Mouse (Mus musculus) ES-CJ7 (cell line): ENCODE data around the gene Tcap.
A peak's percentile ranks its signal among the peaks of the same experiment; 100 is the strongest.

Source experiments
- DNase-seq: peaks from one replicate; pipeline ENCODE4 v3.0.0; 2011; ENCODE audit warnings: low read depth, low spot score

Gene Tcap

DNA sequence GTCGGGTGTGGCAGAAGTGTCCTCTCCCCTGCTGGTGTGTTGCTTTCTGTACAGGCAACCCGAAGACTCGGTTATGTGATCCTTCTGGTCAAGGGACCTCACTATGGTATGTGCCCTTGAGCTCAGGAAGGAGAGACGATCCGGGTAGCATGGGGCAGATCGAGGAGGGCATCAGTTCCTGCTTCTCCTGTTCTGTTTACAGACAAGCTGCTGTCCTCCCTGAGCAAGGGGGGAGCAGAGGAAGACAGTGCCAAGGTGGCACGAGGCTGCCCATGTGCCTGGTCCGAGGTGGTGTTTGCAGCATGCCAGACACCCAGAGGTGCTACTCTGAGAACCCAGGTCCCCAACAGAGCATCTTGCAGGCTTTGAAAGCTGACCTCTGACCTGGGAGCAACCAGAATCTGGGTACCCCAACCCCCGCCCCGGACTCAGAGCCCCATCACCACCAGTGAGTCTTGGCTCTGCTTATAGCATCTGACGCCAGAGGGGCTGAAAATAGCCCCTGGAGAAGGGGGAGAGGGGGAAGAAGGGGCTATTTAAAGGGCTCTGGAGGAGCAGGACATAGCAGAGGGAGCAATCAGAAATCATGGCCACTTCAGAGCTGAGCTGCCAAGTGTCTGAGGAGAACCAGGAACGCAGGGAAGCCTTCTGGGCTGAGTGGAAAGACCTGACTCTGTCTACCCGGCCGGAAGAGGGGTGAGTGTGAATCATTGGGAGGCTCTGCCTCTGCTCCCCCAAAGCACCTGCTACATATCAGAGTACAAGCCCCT is at the start of gene Tcap:
Gene Tcap, plus strand, starts transcription at position 551 of the 770 bp plus-strand sequence.
- no peak for DNase-seq

GRCm38 (mm10) chr11:98333981-98334741 is 49.5 kb upstream of the Tcap start:
- no peak for DNase-seq

GRCm38 (mm10) chr11:98335250-98335649 is 48.4 kb upstream of the Tcap start:
- no peak for DNase-seq

DNA sequence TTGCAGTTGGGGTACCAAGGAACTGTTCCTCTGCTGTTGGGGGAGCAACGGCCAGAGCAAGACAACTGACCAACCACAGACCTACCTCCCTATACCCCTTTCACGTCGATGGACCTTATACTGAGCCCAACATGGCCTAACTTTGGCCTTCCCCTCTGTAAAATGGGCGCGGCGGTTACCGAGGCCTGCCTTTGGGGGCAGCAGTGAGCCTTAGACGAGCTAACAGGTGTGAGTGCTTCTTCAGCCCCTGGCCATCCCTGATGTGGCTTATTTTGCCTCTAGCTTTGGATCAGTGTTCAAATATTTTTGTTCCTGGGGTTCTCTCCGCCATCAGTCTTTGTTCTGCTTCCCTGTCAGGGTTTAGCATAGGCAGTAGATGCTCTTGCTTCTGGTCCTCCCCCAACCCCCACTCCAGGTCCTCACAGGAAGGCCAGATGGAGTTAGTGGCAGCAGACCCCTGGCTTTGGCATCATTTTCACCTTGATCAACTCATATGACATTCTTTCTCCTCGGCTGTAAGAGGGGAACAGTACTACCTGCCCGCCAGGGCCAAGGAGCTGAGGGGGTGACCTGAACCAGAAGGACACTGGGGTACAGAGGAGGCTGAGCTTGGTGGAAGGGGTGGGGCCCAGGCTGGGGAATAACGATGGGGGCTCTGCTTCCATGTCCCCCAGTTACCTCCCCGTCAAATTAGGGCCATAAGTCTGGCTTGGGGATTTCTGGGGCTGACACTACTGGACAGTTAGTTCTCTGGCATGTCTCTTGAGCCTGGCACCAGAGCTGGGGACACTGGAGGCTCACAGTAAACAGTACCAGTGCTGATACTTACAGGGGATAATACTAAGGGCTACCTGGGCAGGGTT is 47.1 kb upstream of the Tcap start:
- peak; percentile 69 for DNase-seq

DNA sequence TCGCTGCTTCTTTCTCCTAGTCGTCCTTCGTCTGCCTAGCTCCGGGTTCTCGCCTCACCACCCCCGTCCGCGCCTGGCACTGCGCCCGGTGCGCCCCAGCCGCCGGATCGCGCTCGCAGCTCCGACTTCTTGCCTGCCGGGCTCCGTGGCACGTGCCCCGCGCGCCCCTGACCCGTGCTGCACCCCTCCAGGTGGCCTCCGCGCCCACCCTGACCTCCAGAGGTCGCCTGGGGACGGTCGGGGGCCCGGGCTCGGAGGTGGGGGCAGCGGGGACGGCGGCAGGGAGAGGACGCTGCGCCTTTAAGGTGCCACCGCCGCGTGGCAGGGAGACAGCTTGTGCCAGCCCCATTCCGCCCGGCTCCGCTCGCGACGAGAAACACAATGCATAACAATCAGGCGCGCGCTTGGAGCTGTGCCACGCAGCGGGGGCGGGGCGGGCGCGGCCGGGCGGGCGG is 45.1 kb upstream of the Tcap start:
- DNase-seq = no peak

GRCm38 (mm10) chr11:98339071-98339501 is 44.5 kb upstream of the Tcap start:
- no peak for DNase-seq

- DNase-seq = no peak
Observed at GRCm38 (mm10) chr11:98339679-98340287, 43.8 kb upstream of the Tcap start.

GRCm38 (mm10) chr11:98340597-98340996 is 43.0 kb upstream of the Tcap start:
- DNase-seq = no peak

GRCm38 (mm10) chr11:98341174-98341573 is 42.4 kb upstream of the Tcap start:
- no peak for DNase-seq

DNA sequence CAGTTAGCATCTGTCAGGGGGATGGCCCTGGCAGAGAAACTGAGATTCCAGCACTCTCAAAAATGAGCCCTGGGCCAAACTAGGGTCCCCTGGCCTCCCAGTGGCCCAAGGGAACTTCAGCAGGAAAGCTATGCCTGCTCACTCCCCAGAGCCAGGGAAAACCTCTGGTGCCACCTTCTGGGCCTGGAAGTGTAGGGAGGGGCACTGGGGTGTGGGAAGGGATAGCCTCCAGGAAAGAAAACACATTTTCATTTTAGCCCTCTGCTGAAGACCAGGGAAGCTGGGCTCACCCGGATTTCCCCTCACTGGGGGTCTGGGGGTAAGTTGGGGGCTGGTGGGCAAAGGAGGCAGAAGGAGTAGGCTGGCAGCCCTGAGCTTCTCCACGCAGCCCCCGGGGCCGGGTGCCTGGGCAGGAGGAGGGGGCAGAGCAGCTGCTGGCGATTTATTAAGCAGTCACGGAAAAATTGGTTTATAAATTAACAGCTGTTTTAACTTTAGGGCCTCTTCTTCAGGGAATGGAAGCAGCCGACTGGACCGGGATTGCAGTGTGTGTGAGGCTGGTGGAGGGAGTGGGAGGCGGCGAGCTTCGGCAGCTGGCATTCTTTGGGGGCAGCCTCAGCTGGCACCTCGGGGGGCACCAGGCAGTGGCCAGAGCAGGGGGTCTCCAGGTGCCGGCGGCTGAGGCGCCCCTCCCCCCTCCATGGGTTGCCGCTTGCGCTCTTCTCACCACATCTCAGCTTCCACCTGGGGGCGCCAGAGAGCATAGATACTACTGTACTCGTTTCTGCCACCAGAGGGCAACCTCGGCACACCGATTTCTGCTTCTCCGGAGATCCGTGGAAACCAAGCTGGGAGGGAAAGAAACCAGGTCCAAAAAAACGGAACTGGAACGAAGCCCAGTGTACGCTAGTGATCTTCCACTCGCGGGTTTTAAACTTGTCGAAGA is 41.3 kb upstream of the Tcap start:
- peak; percentile 86 for DNase-seq

DNA sequence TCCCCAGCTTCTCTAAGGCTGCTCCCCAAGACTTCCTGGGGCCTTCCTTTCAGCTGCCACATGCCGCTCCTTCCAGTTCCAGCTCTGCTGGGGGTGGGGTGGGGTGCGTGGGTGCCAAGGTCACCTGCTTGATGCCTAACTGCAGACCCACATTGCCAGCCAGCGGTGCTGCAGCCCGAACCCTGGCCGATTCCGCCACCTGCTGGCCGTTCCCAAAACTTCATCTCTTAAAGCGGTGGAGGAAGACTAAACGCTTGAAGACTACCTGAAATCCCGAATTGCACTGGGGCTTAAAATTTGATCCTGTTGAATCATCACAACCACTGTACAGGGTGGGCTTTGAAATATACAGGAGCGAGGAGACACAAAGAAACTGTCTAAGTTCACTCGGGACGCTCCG is 38.4 kb upstream of the Tcap start:
- peak; percentile 85 for DNase-seq

DNA sequence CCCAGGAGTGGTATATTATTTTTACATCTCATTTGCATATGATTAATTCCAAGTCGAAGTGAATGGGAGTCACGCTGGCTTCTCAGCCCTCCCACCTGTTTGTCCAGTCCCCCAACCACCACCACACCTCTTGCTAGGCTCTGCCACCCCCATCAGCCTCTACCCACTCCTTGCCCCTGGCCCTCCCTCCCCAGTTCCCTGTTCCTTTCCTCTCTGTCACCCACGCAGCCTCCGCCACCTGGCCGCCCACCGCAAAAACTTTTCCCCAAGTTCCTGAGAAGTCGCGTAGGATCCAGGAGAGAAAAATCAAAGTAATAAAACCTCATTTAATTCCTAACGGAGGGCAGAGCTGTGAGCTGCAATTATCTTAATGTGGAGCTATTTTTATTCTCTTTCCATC is 37.4 kb upstream of the Tcap start:
- DNase-seq = no peak

- DNase-seq = no peak
Observed at GRCm38 (mm10) chr11:98347385-98348082, 36.1 kb upstream of the Tcap start.

DNA sequence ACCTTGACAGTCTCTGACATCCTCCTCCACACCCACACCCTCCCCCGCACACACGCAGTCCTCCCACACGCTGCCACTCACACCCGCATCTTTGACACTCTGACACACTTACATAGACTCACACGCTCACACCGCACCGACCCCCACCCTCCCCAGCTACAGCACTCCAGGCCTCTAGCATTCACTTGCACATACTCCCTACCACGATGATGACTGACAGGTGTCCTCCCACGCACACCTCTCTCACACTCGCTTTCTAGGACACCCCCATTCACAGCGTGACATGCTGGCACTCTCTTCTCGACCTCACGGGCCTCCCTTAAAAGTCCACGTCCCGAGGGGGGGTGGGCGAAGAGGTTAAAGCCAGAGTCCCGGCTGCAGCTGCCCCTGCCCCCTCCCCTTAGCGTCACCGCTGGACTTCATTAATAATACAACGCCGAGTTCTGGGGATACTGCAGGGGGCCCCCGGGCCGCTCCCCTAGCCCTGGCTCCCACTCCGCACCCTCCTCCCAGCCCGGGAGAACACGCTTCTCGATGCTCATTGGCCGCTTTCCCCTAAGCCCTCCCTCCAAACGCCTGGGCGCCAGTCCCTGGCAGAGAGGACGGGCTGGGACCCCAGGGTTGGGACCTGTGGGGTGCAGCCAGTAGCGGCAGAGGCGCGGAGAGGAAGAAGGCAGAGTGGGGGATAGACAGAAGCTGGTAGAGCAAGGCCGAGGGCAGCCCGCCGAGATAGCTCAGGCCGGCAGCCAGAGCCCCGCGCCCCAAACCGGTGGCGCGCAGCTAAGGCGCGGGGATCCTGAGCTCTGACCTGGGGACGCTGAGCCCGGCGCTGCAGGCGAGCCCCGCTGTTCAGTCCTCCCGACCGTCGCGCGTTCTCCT is 35.3 kb upstream of the Tcap start, which contains the start of gene Ppp1r1b:
Gene Ppp1r1b, plus strand, starts transcription at position 322 of the 879 bp plus-strand sequence.
- DNase-seq = no peak

DNA sequence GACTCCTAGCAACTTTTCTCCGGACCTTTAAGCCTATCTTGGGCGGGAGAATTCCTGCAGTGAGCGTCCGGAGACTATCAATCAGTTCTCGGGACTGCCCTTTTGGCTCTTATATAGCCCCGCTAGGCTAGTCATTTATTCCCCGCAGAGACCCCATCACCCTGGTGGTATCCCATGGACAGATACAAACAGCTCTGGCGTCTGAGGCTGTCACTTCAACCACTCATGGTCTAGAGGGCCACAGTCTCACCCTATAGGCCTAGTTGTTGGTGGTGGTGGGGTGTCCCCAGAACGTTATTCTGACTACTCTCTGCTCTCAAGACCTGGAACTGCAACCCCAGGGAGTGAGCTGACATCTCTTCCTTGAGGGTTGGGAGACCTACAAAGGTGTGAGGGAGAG is 34.3 kb upstream of the Tcap start:
- no peak for DNase-seq

- DNase-seq = no peak
Observed at GRCm38 (mm10) chr11:98352272-98352990, 31.2 kb upstream of the Tcap start.

DNA sequence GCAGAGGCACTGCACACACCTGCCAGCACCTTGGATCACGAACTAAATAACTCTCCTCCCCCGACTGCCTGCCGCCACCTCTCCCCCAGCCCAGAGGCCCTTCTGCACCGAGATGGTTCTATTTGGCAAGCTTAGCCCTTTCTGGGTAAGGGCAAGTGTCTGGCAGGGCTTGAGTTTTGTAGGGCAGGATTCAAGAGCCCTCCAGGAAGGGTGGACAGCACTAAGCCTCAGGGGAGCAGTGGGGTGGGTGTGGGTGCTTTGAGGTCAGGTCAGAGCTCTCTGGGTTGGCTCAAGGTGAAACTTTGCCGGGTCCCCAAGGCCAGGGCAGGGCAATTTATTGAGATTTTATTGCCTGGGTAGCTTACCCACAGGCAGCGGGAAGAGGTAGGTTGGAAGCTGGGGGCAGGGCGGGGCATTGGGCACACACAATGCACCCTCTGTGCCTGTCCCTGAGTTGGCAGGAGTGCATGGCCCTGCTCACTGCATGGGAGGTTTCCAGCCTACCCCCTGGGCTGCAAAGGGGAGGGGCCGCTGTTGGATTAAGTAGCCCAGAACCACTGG is 29.9 kb upstream of the Tcap start:
- no peak for DNase-seq

GRCm38 (mm10) chr11:98354445-98354844 is 29.2 kb upstream of the Tcap start:
- no peak for DNase-seq
